9 mouse cellular contexts compared by ENCODE assay signal in genomic region chr2:85198011-85198965, GRCm38 (mm10). TPM values are rescaled to one million over a fixed set of nuclear protein-coding genes. Genes with fewer than 3 reads are reported as not detected.
DNase-seq lines count a peak whose midpoint lies in the region; ATAC-seq lines count a peak whose summit lies in the region.
"Had no signal": no experiment of that assay in that cellular context is flagged by ENCODE, and none has a peak within 500 bp of the region (broad histone marks: within the 10 kb centered on the region; RNA-seq: fewer than 3 reads in every experiment).

No protein-coding gene starts in this region.

- peak overlapping the region; percentile 44 for H3K9ac ChIP-seq in heart, embryonic 13.5 days
- H3K9ac ChIP-seq in neural tube, embryonic 11.5 days (ENCODE audit: low read length): peak overlapping the region; percentile 50

- H3K4me1 ChIP-seq in heart, embryonic 13.5 days: peaks cover 9% of the 10 kb centered on the region; the same call in 1 of the 2 replicates
- H3K4me1 ChIP-seq in neural tube, embryonic 11.5 days (ENCODE audit: control insufficient read depth, insufficient read depth, low read length): no peaks in the 10 kb centered on the region

- no peak overlapping the region for H3K27ac ChIP-seq in heart, embryonic 13.5 days (replicated peaks)
- H3K27ac ChIP-seq in neural tube, embryonic 11.5 days (ENCODE audit: low read depth, low read length): no peak overlapping the region
- H3K27ac ChIP-seq: macrophage had no signal

- no peaks in the 10 kb centered on the region for H3K9me3 ChIP-seq in heart, embryonic 13.5 days
- no peaks in the 10 kb centered on the region for H3K9me3 ChIP-seq in neural tube, embryonic 11.5 days (ENCODE audit: control insufficient read depth, low read length)

- 6% methylated on average over 24 of the region's 24 CpGs for WGBS in heart, embryonic 13.5 days
- WGBS in neural tube, embryonic 11.5 days: 3% methylated on average over 24 of the region's 24 CpGs

- peak overlapping the region; percentile 31 for H3K4me3 ChIP-seq in heart, embryonic 13.5 days
- H3K4me3 ChIP-seq in neural tube, embryonic 11.5 days (ENCODE audit: low read depth, low read length): peak overlapping the region; percentile 29

- no peak for ATAC-seq in heart, embryonic 13.5 days (ENCODE audit: extremely low read depth, insufficient number of reproducible peaks, low FRiP score, low TSS enrichment)
- ATAC-seq in neural tube, embryonic 11.5 days (ENCODE audit: insufficient read depth, low FRiP score, low TSS enrichment): peak; percentile 65
- no peak for ATAC-seq in erythroid progenitor cell, adult 5-6 weeks (replicated peaks; ENCODE audit: low FRiP score, poor library complexity, severe bottlenecking)

- H3K4me2 ChIP-seq in heart, embryonic 13.5 days: peak overlapping the region; percentile 63
- peak overlapping the region; percentile 66 for H3K4me2 ChIP-seq in neural tube, embryonic 11.5 days (ENCODE audit: low read depth)

- peak; percentile 41 for DNase-seq in adrenal gland, postnatal 14 days
- DNase-seq in adrenal gland, postnatal 4 days (ENCODE audit: low spot score in 2 of 2): no peak
- peak; percentile 51 for DNase-seq in embryo, embryonic 10.5 days (ENCODE audit: low spot score)
- DNase-seq in layer of hippocampus, postnatal 14 days (ENCODE audit: low spot score in 2 of 2): peak; percentile 51 to 58
- DNase-seq in neural tube, embryonic 11.5 days (ENCODE audit: low spot score): peak; percentile 50
- no peak for DNase-seq in thymus, postnatal 10 days (ENCODE audit: low spot score in 2 of 2)

- H3K27me3 ChIP-seq in heart, embryonic 13.5 days (replicated peaks): peaks cover 32% of the 10 kb centered on the region
- no peaks in the 10 kb centered on the region for H3K27me3 ChIP-seq in neural tube, embryonic 11.5 days (ENCODE audit: control insufficient read depth, insufficient read depth, low read length)

- no peaks in the 10 kb centered on the region for H3K36me3 ChIP-seq in heart, embryonic 13.5 days
- no peaks in the 10 kb centered on the region for H3K36me3 ChIP-seq in neural tube, embryonic 11.5 days (ENCODE audit: control insufficient read depth, insufficient read depth, low read length)

RNA-seq across cellular contexts. Expression of gene Lrrc55, which starts 1.3 kb away (rescaled TPM):
- total RNA-seq in adrenal gland, postnatal 14 days (2021): 17.5 and 21.2 TPM in 2 replicates
- total RNA-seq in adrenal gland, postnatal 4 days (2021): 10 to 100 TPM; 13.2 to 14.9 TPM
- 0.32 and 0.35 TPM in 2 replicates for polyA plus RNA-seq in heart, embryonic 13.5 days (2015; fragmentation: Nextera tagmentation; extraction: Ambion mirVana)
- total RNA-seq in layer of hippocampus, postnatal 14 days (2021): 10 to 100 TPM; 23.0 to 26.1 TPM
- polyA plus RNA-seq in neural tube, embryonic 11.5 days (2014; fragmentation: Nextera tagmentation; extraction: Ambion mirVana): 1.1 and 1.2 TPM in 2 replicates
- not detected in 2 replicates for total RNA-seq in erythroid progenitor cell, adult 5-6 weeks (2015; ENCODE audit: low replicate concordance)
- total RNA-seq in erythroid progenitor cell, adult 5-6 weeks (2017; ENCODE audit: low replicate concordance): not detected in 2 replicates
- polyA plus RNA-seq: macrophage had no signal

Comparison
In these comparisons a context has a peak if more than half of its experiments do, and no peak if none do; other contexts are left out.
1. DNase-seq: peak in adrenal gland, postnatal 14 days (single experiment), embryo, embryonic 10.5 days (single experiment), layer of hippocampus, postnatal 14 days (2 of 2) and neural tube, embryonic 11.5 days (single experiment); none in adrenal gland, postnatal 4 days (0 of 2) and thymus, postnatal 10 days (0 of 2).
2. RNA of gene Lrrc55, which starts 1.3 kb away (total RNA-seq): 23.0 to 26.1 TPM in layer of hippocampus, postnatal 14 days, 17.5 to 21.2 TPM in adrenal gland, postnatal 14 days and 13.2 to 14.9 TPM in adrenal gland, postnatal 4 days; not detected in erythroid progenitor cell, adult 5-6 weeks; every median in the first group is over 10 times any median in the second.